Mouse (Mus musculus): ENCODE data around the gene Dbnl. TPM values are rescaled to one million over a fixed set of nuclear protein-coding genes. Genes with fewer than 3 reads are reported as not detected.
A peak's percentile ranks its signal among the peaks of the same experiment; 100 is the strongest.

Dbnl gene
- polyA plus RNA-seq, 1 experiment from 2014 or later, result 120 TPM

DNA sequence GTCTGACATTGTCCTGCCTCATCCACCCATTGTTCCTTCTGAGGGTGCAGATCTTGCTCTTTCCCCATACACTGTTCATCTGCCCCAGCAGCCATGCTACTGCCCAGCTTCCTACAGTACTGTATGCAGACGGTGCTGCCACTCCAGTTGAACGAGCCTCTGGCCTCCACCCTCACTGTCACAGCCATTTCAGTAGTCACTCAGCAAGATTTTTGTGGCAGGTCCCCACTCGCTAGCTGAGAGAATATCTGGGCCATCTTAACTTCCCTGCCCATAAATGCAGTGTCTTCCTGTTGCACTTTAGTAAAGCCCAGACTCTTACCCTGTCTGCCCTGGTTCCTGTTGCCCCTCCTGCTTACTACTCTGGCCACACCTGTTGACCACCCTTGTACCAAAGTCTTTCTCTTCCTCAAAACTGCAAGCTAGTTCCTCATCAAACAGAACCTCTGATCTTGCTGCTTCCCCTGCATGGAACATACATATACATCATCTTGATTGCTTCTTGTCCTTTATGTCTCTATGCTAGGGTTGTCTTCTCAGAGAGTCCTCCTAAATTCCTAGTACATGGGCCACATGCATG is 1.6 kb downstream of the Dbnl start:
- DNase-seq (ENCODE audit: low read depth, low spot score) (no peak), ATAC-seq (no peak)
- POLR2A ChIA-PET, result no interaction called here
- CTCF ChIA-PET, result interaction anchor here (1.1 to 2.5 kb wide), 5 partner anchors 13 to 123 kb away, joined by 3 to 7 read pairs (median 3); partner anchors contain the start of gene Pgam2
- in situ Hi-C loops (cut with MboI; ENCODE audit: low pct_unique_long_range_greater_than_20kb), result loop anchor here (5.0 to 10.0 kb wide), 2 partner anchors 102 to 305 kb away; no protein-coding TSS in a partner anchor
- H3K27me3 ChIP-seq, result no peaks in the 10 kb centered on the region
- TF ChIP-seq CTCF (IDR thresholded peaks at IDR 0.05), result no peak

DNA sequence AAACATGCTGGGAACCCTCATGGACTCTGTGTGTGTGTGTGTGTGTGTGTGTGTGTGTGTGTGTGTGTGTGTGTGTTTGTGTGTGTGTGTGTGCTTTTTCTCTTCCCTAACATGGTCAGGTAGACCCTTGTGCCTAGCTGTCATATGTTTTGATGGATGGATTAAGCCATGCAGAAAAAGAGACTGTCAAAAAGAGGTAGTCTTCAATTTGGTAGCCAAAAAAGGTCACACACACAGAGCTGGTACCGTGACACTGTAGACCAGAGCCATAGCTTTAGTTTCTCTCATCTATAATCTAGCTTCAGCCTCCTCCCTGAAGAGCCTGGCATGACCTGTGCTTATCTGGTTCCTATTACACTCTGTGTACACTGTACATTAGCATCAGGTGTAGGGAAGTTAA is 2.1 kb downstream of the Dbnl start:
- TF ChIP-seq CTCF (IDR thresholded peaks at IDR 0.05), result no peak
- ChIA-PET POLR2A (no interaction called here), CTCF (interaction anchor here (1.1 to 1.8 kb wide), 3 partner anchors 13 to 122 kb away, joined by 3 to 6 read pairs (median 3); partner anchors contain the start of gene Pgam2)
- in situ Hi-C loops (cut with MboI; ENCODE audit: low pct_unique_long_range_greater_than_20kb), result no loop called here
- no peak for DNase-seq (ENCODE audit: low read depth, low spot score)
- no peak for ATAC-seq
- H3K27me3 ChIP-seq, result no peaks in the 10 kb centered on the region

DNA sequence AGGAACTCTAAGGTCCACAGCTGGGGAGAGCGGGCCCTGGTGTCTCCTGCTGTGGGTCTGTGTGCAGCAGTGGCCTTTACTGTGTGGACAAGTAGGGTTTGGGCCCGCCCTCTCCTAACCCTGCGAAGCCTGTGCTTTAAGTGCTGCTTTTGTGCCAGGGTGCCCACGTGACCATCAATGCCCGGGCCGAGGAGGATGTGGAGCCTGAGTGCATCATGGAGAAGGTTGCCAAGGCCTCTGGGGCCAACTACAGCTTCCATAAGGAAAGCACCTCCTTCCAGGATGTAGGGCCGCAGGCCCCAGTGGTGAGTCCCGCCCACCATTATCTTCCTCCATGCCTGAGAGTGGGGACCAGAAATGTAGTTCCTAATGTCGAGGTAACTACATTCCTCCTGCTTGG is 7.0 kb downstream of the Dbnl start:
- in situ Hi-C loops (cut with MboI; ENCODE audit: low pct_unique_long_range_greater_than_20kb), result no loop called here
- DNase-seq (ENCODE audit: low read depth, low spot score) (no peak), ATAC-seq (no peak)
- TF ChIP-seq CTCF (IDR thresholded peaks at IDR 0.05), result no peak
- no peaks in the 10 kb centered on the region for H3K27me3 ChIP-seq
- POLR2A ChIA-PET, result interaction anchor here (1.7 kb wide), 1 partner anchor 41 kb away, joined by 11 read pairs; no protein-coding TSS in a partner anchor
- CTCF ChIA-PET, result interaction anchor here (1.0 kb wide), 1 partner anchor 91 kb away, joined by 3 read pairs; no protein-coding TSS in a partner anchor

DNA sequence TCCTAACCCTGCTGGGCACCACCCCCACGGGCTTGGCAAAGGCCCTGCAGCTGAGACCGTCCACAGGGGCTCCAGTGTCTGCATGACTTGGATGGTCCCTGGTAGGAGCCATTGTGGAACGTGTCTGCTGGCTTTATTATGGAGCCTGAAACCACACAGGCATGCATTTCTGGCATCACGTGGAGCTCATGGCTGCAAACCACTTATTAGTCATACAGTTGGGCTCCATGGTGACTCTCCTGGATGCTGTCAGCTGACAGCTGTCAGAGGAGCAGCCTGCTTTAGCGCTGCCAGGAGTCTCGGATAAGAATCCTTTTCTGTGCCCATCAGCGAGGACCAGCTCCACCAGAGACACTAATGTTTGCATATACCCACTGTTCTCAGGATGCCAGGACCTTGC is 7.4 kb downstream of the Dbnl start:
- CTCF ChIA-PET, result interaction anchor here (1.0 kb wide), 1 partner anchor 91 kb away, joined by 3 read pairs; no protein-coding TSS in a partner anchor
- peak; percentile 19 for ATAC-seq
- H3K27me3 ChIP-seq, result no peaks in the 10 kb centered on the region
- DNase-seq (ENCODE audit: low read depth, low spot score), result peak; percentile 54
- TF ChIP-seq CTCF (IDR thresholded peaks at IDR 0.05), result no peak
- in situ Hi-C loops (cut with MboI; ENCODE audit: low pct_unique_long_range_greater_than_20kb), result no loop called here
- POLR2A ChIA-PET, result interaction anchor here (1.7 kb wide), 1 partner anchor 41 kb away, joined by 11 read pairs; no protein-coding TSS in a partner anchor

DNA sequence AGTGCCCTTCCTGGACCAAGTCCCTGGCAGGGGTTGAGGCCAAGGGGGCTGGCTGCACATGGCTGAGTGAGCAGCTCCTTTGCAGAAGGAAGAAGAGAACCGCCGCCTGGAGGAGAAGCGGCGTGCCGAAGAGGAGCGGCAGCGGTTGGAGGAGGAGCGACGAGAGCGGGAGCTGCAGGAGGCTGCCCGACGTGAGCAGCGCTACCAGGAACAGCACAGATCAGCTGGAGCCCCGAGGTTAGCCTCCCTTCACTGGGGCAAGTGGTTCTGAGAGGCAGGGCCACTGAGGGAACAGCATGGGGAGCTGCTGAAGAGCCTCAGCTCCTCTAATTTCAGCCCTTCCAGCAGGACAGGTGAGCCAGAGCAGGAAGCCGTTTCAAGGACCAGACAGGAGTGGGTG is 8.7 kb downstream of the Dbnl start:
- no peak for TF ChIP-seq CTCF (IDR thresholded peaks at IDR 0.05)
- ChIA-PET CTCF (no interaction called here), POLR2A (interaction anchor here (1.0 to 1.7 kb wide), 2 partner anchors 9 to 39 kb away, joined by 3 to 11 read pairs; no protein-coding TSS in a partner anchor)
- no peaks in the 10 kb centered on the region for H3K27me3 ChIP-seq
- in situ Hi-C loops (cut with MboI; ENCODE audit: low pct_unique_long_range_greater_than_20kb), result no loop called here
- DNase-seq (ENCODE audit: low read depth, low spot score), result no peak
- ATAC-seq, result no peak

DNA sequence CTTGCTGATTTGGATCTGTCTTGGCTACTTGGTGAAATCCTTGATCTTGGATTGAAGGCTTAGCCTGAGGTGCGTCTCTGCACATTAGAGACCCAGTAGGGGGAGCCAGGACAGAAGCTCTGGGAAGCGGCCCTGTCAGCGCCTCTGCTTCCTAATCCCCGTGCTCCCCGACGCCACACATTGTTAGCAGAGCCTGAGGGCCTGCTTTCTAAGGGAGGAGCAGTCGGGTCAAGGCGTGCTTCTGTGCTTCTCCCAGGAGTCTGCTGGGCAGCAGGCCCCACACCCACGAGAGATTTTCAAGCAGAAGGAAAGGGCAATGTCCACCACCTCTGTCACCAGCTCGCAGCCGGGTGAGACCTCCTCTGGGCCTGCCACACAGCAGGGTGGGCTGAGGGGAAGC is 9.1 kb downstream of the Dbnl start:
- DNase-seq (ENCODE audit: low read depth, low spot score) (no peak), ATAC-seq (no peak)
- ChIA-PET CTCF (no interaction called here), POLR2A (interaction anchor here (1.0 kb wide), 1 partner anchor 10 kb away, joined by 3 read pairs; no protein-coding TSS in a partner anchor)
- no peaks in the 10 kb centered on the region for H3K27me3 ChIP-seq
- no peak for TF ChIP-seq CTCF (IDR thresholded peaks at IDR 0.05)
- in situ Hi-C loops (cut with MboI; ENCODE audit: low pct_unique_long_range_greater_than_20kb), result no loop called here

DNA sequence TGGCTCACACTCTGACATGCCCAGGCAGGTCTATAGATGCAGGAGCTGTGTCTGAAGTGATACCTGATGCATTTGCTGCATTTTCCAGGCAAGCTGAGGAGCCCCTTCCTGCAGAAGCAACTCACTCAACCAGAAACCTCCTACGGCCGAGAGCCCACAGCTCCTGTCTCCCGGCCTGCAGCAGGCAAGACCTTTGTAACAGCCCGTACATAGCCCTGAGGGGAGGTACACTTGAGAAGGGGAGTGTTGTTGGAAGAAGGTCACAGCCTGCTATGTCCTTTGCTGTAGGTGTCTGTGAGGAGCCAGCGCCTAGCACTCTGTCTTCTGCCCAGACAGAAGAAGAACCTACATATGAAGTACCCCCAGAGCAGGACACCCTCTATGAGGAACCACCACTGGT is 9.6 kb downstream of the Dbnl start:
- H3K27me3 ChIP-seq, result no peaks in the 10 kb centered on the region
- no peak for ATAC-seq
- ChIA-PET POLR2A (no interaction called here), CTCF (interaction anchor here (1.0 kb wide), 1 partner anchor 88 kb away, joined by 3 read pairs; no protein-coding TSS in a partner anchor)
- no peak for DNase-seq (ENCODE audit: low read depth, low spot score)
- no peak for TF ChIP-seq CTCF (IDR thresholded peaks at IDR 0.05)
- in situ Hi-C loops (cut with MboI; ENCODE audit: low pct_unique_long_range_greater_than_20kb), result no loop called here

DNA sequence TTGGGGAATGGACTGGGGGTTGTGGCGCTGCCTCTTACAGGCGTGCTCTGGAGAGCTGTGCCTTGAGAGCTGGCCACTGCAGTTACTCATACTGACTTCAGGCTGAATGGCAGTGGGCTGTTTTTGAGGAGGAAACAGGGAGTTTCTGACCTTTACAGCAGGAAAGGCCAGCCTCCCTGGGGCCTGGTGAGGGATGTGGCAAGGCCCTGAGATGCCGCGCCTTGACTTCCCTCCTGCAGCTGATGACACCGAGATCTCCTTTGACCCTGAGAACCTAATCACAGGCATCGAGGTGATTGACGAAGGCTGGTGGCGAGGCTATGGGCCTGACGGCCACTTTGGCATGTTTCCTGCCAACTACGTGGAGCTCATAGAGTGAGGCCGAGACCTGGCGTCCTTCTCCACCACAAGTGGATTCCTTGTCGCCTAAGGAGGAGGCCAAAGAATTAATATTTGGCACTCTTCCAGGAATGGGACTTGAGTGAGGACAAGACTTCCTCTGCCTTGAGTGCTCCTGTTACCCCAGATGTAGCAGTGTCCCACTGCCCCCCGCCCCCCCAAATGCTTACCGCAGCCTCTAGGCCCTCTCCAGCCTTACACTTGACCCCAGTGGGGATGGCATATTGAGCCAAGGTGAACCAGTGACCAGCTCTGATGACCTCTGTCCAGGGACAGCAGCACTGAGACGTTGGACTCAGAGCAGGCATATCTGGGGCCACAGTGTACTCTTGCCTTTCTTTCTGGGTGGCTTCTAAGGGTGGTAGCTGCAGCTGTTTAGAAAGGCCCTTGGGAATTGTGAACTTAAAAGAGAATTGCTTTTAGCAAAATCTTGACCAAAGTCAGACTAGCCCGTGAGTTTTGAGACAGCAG is 11.6 kb downstream of the Dbnl start:
- no peak for ATAC-seq
- ChIA-PET CTCF (no interaction called here), POLR2A (no interaction called here)
- in situ Hi-C loops (cut with MboI; ENCODE audit: low pct_unique_long_range_greater_than_20kb), result no loop called here
- TF ChIP-seq CTCF (IDR thresholded peaks at IDR 0.05), result no peak
- DNase-seq (ENCODE audit: low read depth, low spot score), result no peak
- no peaks in the 10 kb centered on the region for H3K27me3 ChIP-seq

DNA sequence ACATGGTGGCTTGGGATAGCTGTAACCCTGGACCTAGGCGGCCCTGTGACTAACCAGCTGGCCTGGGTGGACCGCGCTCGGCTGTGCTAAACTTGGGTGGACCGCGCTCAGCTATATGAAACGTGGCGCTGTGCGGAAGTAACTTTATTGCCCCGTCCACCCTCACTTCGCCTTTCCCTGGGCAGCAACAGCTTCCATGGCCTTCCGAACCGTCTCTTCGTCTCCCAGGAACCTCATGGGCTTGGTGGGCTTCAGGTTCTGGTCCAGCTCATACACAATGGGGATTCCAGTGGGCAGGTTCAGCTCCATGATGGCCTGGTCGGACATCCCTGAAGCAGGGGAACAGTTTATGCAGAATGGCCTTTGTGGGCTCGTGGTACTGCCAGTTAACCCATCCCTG is 13.2 kb downstream of the Dbnl start:
- no peak for TF ChIP-seq CTCF (IDR thresholded peaks at IDR 0.05)
- ChIA-PET CTCF (interaction anchor here (0.9 kb wide), 1 partner anchor 79 kb away, joined by 3 read pairs; no protein-coding TSS in a partner anchor), POLR2A (no interaction called here)
- ATAC-seq (no peak), DNase-seq (ENCODE audit: low read depth, low spot score) (no peak)
- no peaks in the 10 kb centered on the region for H3K27me3 ChIP-seq
- in situ Hi-C loops (cut with MboI; ENCODE audit: low pct_unique_long_range_greater_than_20kb), result no loop called here

DNA sequence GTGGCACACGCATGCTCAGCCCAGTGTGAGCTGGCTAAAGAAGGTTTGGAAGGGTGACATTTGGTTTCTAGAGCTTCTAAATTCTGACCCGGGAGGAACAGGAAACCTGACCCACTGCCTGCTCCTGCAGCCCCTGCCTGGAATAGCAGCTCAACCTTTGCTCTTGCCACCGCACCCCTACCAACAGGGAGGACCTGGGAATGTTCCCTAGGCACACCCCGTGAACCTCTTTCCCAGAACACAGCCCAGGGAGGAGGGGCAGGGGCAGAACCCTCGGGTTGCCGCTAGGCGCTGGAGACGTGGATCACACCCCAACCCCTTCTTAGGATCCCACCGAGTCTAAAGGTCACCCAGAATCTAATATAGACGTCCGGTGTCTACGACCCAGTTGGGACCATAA is 13.7 kb downstream of the Dbnl start:
- TF ChIP-seq CTCF (IDR thresholded peaks at IDR 0.05), result no peak
- POLR2A ChIA-PET, result no interaction called here
- in situ Hi-C loops (cut with MboI; ENCODE audit: low pct_unique_long_range_greater_than_20kb), result no loop called here
- DNase-seq (ENCODE audit: low read depth, low spot score) (no peak), ATAC-seq (no peak)
- no peaks in the 10 kb centered on the region for H3K27me3 ChIP-seq
- CTCF ChIA-PET, result interaction anchor here (0.9 kb wide), 1 partner anchor 78 kb away, joined by 3 read pairs; no protein-coding TSS in a partner anchor

Data from Patski (cell line).